Mouse (Mus musculus) lung, postnatal 0 days (tissue): ENCODE data around the gene 1700012A03Rik. TPM values are rescaled to one million over a fixed set of nuclear protein-coding genes. Genes with fewer than 3 reads are reported as not detected.

ENCODE experiments used
- ATAC-seq: fragments of 200-750 bp; cut with Nextera tagmentation; 2 replicates; pipeline ENCODE4 v1.8.0; 2017; ENCODE audit warnings: moderate library complexity
- DNase-seq: peaks from one replicate; pipeline ENCODE4 v3.0.0-alpha.2; 2016; ENCODE audit warnings: low spot score
- H3K27ac ChIP-seq: fragments of 300-500 bp; sonication (generic); 2 replicates; pipeline ENCODE4 v1.5.1; 2014; ENCODE audit warnings: antibody characterized with exemption, mild to moderate bottlenecking, low read length, mixed read lengths
- H3K27me3 ChIP-seq: fragments of 300-500 bp; sonication (generic); replicated peaks from 2 replicates; pipeline ENCODE4 v1.6.1; 2014; ENCODE audit warnings: low read length, mixed read lengths; ENCODE audit not compliant: insufficient read depth
- H3K36me3 ChIP-seq: fragments of 300-500 bp; sonication (generic); 2 replicates; pipeline ENCODE4 v1.6.1; 2014; ENCODE audit warnings: low read length, mixed read lengths; ENCODE audit not compliant: insufficient read depth
- H3K4me1 ChIP-seq: fragments of 300-500 bp; sonication (generic); 2 replicates; pipeline ENCODE4 v1.6.1; 2014; ENCODE audit warnings: antibody characterized with exemption, low read depth, low read length, mixed read lengths; ENCODE audit not compliant: insufficient read depth
- H3K4me2 ChIP-seq: fragments of 300-500 bp; sonication (generic); replicated peaks from 2 replicates; pipeline ENCODE4 v1.6.1; 2014; ENCODE audit warnings: low read depth, mild to moderate bottlenecking, low read length, moderate library complexity, mixed read lengths
- H3K4me3 ChIP-seq: fragments of 300-500 bp; sonication (generic); 2 replicates; pipeline ENCODE4 v1.5.1; 2014; ENCODE audit warnings: low read depth, low read length
- H3K9ac ChIP-seq: fragments of 300-500 bp; sonication (generic); replicated peaks from 2 replicates; pipeline ENCODE4 v1.6.1; 2014; ENCODE audit warnings: low read depth, mild to moderate bottlenecking
- H3K9me3 ChIP-seq: fragments of 300-500 bp; sonication (generic); 2 replicates; pipeline ENCODE4 v1.6.1; 2016; ENCODE audit warnings: low read length, mixed read lengths
- CTCF ChIP-seq: IDR thresholded peaks from 2 replicates; pipeline ENCODE4 v1.5.1; 2016; ENCODE audit warnings: antibody characterized with exemption, mild to moderate bottlenecking
- EP300 ChIP-seq: IDR thresholded peaks from 2 replicates; pipeline ENCODE4 v1.6.1; 2016; ENCODE audit warnings: antibody characterized with exemption, mild to moderate bottlenecking, control low read depth
- WGBS: fragments of 180-500 bp; shearing (Covaris S2); extraction: QIAGEN DNeasy Blood & Tissue Kit; methylation state at CpG from one replicate; pipeline ENCODE4 v1.1.7; 2014; 5-methylcytosine and 5-hydroxymethylcytosine counted together
- polyA plus RNA-seq: library from polyadenylated mRNA; unstranded; fragments of >200 nt; fragmentation: Nextera tagmentation; extraction: Ambion mirVana; gene quantifications from 2 replicates; pipeline ENCODE4 v1.2.1, GENCODE M21; 2015

Gene 1700012A03Rik
- polyA plus RNA-seq, 1 experiment from 2014 or later: not detected

DNA sequence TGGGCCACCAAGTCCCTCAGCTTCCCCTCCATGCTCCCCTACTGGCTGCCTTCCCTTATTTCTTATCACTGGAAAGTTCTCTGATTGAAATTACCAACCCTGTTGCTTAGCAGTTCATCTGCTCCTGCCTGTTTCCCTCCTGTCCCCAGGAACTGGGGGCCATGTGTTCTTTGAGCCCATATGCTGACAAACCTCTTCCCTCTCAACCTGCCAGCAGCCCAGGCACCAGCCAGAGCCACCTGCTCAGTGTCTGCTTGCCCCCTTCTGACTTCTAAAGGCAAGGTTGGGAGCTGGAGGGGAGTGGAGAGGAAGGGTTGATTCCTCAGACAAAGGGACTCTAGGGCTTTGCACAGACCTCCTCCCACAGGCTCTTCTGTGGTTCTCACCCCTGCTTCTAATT is 4.7 kb upstream of the 1700012A03Rik start:
- DNase-seq: no peak
- TF ChIP-seq CTCF: no peak
- no peak for TF ChIP-seq EP300
- no peak for ATAC-seq

GRCm38 (mm10) chr6:32049256-32049950 is 643 bp upstream of the 1700012A03Rik start:
- H3K9me3 ChIP-seq: no peaks in the 10 kb centered on the region
- H3K4me3 ChIP-seq: no peak overlapping the region
- ATAC-seq (no peak), DNase-seq (no peak)
- no peaks in the 10 kb centered on the region for H3K4me1 ChIP-seq
- no peaks in the 10 kb centered on the region for H3K27me3 ChIP-seq
- TF ChIP-seq EP300: no peak
- no peak for TF ChIP-seq CTCF
- WGBS: 45% methylated on average over 4 of the region's 4 CpGs
- H3K9ac ChIP-seq: no peak overlapping the region
- H3K27ac ChIP-seq: no peak overlapping the region
- no peak overlapping the region for H3K4me2 ChIP-seq
- no peaks in the 10 kb centered on the region for H3K36me3 ChIP-seq

More for the DNA sequence above, 4.7 kb upstream of the 1700012A03Rik start:
- Histone ChIP-seq H3K4me3 (no peak overlapping the region), H3K27ac (no peak overlapping the region), H3K36me3 (no peaks in the 10 kb centered on the region), H3K27me3 (no peaks in the 10 kb centered on the region), H3K4me1 (no peaks in the 10 kb centered on the region), H3K4me2 (no peak overlapping the region), H3K9ac (no peak overlapping the region), H3K9me3 (no peaks in the 10 kb centered on the region)

GRCm38 (mm10) chr6:32052135-32052915 is 2.3 kb downstream of the 1700012A03Rik start:
- Histone ChIP-seq H3K4me2 (no peak overlapping the region), H3K27ac (no peak overlapping the region), H3K27me3 (no peaks in the 10 kb centered on the region), H3K9me3 (no peaks in the 10 kb centered on the region), H3K9ac (no peak overlapping the region), H3K4me1 (no peaks in the 10 kb centered on the region), H3K36me3 (no peaks in the 10 kb centered on the region), H3K4me3 (no peak overlapping the region)
- peak; percentile 59 for ATAC-seq
- WGBS: 59% methylated on average over 6 of the region's 6 CpGs
- TF ChIP-seq EP300 (no peak), CTCF (no peak)
- peak; percentile 52 for DNase-seq

DNA sequence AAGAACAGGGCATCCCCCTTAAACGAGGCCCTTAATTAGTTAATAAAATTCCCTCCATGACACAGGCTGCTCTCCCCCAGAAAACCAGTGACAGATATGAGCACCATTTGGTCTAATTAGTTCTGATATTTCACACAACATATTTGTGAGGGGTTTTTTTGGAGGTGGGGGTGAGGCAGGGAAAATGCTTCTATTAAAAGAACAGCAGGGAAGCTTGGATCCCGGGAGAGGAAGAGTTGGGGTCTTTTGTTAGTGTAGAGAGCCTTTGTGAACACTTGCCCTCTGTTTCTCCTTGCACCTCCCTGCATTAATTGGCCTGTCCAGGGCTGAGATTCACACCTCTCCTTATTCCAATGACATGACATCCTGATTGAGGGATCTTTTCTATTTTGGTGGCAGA is 6.5 kb downstream of the 1700012A03Rik start:
- Histone ChIP-seq H3K27me3 (no peaks in the 10 kb centered on the region), H3K36me3 (no peaks in the 10 kb centered on the region), H3K4me2 (no peak overlapping the region), H3K4me3 (no peak overlapping the region), H3K9me3 (no peaks in the 10 kb centered on the region), H3K9ac (no peak overlapping the region), H3K4me1 (no peaks in the 10 kb centered on the region), H3K27ac (no peak overlapping the region)
- DNase-seq: no peak
- no peak for ATAC-seq
- TF ChIP-seq CTCF: no peak
- no peak for TF ChIP-seq EP300
- WGBS: 52% methylated on average over 2 of the region's 2 CpGs

DNA sequence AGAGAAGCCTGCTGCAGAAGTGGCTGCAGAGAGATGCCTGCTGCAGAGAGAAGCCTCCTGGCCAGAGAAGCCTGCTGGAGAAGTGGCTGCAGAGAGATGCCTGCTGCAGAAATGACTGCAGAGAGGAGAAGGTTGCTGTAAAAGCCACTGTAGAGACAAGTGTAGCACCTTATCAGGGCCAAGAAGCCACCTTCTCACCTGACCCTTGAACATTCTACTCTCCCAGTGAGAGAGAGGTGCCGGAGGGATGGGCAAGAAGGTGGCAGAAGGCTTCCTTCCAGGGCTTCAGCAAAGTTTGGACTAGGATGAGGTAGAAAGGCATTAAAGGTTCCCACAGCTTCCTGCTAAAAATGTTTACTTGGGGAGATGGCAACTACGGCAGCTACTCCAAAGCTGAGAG is 8.5 kb downstream of the 1700012A03Rik start:
- Histone ChIP-seq H3K27ac (no peak overlapping the region), H3K9ac (no peak overlapping the region), H3K4me3 (no peak overlapping the region), H3K4me1 (no peaks in the 10 kb centered on the region), H3K9me3 (no peaks in the 10 kb centered on the region), H3K4me2 (no peak overlapping the region), H3K36me3 (no peaks in the 10 kb centered on the region), H3K27me3 (no peaks in the 10 kb centered on the region)
- WGBS: 68% methylated on average over 2 of the region's 2 CpGs
- no peak for TF ChIP-seq CTCF
- no peak for TF ChIP-seq EP300
- ATAC-seq (no peak), DNase-seq (no peak)

GRCm38 (mm10) chr6:32060641-32061040 is 10.6 kb downstream of the 1700012A03Rik start:
- TF ChIP-seq EP300 (no peak), CTCF (no peak)
- Histone ChIP-seq H3K9ac (no peak overlapping the region), H3K4me2 (no peak overlapping the region), H3K4me1 (no peaks in the 10 kb centered on the region), H3K27ac (no peak overlapping the region), H3K4me3 (no peak overlapping the region), H3K27me3 (no peaks in the 10 kb centered on the region), H3K36me3 (no peaks in the 10 kb centered on the region), H3K9me3 (no peaks in the 10 kb centered on the region)
- DNase-seq (no peak), ATAC-seq (no peak)
- WGBS: 82% methylated on average over 2 of the region's 2 CpGs
